Mouse (Mus musculus) B cell, adult 2 months (primary cell): Measurements from ENCODE around the gene Sdccag8.
"Not testable (repeated sequence)": the region's sequence is repeated elsewhere in the genome, so short reads cannot be mapped to it uniquely, and the experiment has no call there.

Experiments used
- DNase-seq, 2 experiments: peaks; one replicate each; pipeline ENCODE4 v3.0.0; 2022

Sdccag8 gene

GRCm38 (mm10) chr1:176879614-176880013 lies 65.2 kb downstream of the Sdccag8 start:
- DNase-seq, result no peak

DNA sequence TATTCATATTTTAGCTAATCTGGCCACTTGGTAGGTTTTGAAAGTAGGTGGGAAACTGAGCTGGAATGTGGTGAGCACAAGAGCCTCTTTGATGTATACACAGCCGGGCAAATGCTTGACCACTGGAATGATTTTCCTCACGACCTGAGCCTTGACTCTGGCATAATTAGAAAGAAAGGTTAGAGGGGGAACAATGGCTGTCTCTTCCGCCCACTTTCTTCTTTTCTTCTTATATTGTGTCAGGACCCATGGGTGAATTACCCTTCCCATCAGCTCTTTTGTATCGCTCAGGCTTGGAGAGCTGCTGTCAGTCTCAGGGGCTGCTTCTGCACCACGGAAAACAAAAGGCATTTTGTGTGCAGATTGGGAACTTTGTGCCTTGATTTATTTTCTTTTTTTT lies 65.6 kb downstream of the Sdccag8 start:
- DNase-seq, result no peak

DNA sequence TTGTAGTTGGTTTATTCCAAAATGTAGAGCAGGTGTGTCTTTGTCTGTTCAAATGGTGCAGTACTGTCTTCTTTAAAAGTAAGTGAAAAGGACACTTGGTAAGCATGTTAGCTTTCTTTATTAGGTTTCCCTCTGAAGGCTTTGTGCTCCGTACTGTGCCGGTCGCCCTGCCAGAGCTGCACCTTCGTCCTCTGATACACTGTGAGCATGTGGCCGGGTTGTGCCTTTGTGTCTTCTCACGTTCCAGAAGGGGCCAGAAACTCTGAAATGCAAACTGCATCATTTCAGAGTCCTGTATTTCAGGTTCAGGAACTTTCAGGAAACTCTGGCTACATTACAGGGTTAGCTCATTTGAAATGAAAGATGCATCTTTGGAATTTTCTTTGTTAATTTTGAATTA lies 66.5 kb downstream of the Sdccag8 start:
- no peak for DNase-seq

DNA sequence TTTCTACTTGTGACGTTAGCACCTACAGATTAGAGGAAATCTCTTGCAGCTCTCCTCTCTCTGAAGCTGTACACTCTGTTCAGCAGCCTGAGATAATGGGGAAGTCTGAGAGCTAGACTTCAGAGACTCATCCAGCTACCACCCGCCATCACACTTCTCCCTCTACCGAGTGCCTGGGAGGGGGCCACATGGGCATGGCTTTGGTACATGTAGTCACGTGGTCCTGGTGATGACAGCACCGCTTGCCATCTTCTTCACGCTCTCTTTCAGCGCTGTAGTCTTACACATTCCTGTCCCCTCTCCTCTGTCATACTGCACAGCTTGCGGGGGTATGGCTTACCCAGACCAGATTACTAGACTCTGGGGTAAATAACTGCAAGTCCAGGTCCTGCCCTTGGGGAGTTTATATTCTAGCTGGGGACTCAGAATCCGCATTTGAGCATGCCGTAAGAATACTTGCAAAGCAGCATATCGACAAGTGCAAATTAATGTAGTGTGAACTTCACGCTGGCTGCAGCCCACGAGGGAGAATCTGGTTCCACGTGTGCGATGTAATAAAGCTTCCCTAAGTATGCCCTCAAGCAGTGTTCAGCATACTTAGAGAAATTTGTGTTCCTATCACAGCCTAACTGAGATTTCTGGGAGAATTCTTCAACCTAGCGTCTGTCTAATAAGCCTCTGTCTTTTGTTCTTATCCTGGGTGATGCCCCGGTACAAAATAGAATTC lies 70.9 kb downstream of the Sdccag8 start:
- DNase-seq, result no peak

DNA sequence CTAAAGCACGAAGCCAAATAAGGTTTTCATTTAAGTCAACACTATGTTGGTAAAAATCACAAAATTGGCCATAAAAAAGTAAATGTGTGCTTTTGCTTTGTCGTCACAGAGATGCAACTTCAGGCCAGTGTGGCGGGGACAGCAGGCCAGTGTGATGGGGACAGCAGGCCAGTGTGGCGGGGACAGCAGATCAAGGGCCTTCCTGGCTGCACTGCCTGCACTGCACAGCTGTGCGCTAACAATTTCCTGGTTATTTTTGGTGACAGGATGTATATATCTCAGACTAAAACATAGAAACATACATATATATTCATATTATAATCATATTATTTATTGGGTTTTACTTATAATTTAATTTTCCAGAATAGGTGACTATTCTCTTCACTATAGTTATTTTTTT lies 71.5 kb downstream of the Sdccag8 start:
- no peak for DNase-seq

DNA sequence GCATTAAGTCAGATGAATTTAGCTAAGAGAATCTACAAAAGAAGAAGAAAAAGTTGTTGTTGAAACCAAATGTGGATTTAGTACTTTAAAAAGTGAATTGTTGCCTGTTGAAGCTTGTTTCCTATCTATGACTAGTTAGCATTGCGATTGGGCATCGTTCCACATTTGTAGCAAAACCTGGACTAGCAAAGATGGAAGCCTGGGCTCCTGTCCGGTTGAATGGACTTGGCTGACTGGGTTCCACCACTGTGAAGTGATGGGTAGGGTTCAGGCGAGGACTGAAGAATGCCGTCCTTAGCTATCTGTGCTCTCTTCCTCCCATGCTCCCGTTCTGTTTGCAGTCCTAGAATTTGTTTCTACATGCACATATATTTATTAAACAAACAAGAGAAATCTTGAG lies 89.3 kb downstream of the Sdccag8 start:
- no peak for DNase-seq

GRCm38 (mm10) chr1:176915946-176916345 lies 101.5 kb downstream of the Sdccag8 start:
- no peak for DNase-seq

- DNase-seq, result no peak
These were observed 105.0 kb downstream of the Sdccag8 start for GRCm38 (mm10) chr1:176919486-176919885.

DNA sequence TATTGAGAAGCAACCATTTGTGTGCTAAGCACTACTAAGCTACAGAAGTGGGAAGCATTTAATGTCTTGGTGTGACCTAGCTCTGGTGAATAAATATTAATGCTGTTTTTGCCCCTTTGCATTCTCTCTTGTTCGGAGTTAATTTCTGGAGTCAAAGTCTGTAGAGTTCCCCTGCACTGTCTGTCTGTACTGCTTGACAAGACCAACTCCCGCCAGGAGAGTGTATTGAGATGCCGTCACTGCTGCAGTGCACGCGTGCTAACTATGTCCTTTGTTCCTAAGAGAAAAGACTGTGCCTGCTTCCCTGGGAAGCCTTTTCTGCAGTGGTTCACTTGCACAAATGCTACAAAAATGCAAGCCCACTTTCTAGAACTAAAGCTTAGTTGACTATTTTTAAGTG lies 108.4 kb downstream of the Sdccag8 start:
- DNase-seq, result no peak

GRCm38 (mm10) chr1:176926009-176926408 lies 111.5 kb downstream of the Sdccag8 start:
- DNase-seq, result no peak

- DNase-seq, result no peak
These were observed 112.9 kb downstream of the Sdccag8 start for GRCm38 (mm10) chr1:176927312-176927711.

DNA sequence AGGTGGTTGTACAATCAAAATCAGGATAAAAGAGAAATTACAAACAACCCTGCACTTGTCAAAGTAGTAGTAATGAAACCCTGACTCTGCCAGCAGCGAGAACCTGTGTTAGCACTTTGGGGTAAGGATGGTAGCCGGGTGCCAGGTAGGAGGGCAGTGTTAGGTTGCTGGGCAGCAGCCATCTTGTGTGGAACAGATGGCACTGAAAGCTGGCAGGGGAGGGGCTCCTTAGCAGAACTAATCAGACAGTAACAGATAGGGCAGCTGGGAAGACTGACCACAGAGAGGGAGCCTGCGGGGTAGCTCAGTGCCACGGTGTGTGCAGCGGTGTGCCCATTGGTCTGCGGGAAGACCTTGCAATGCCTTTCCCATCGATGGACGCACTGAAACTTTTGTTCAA lies 115.2 kb downstream of the Sdccag8 start:
- DNase-seq, result no peak

GRCm38 (mm10) chr1:176930574-176930973 lies 116.1 kb downstream of the Sdccag8 start:
- no peak for DNase-seq

- DNase-seq, result no peak
These were observed 116.6 kb downstream of the Sdccag8 start for GRCm38 (mm10) chr1:176930981-176931500.

GRCm38 (mm10) chr1:176931511-176931910 lies 117.1 kb downstream of the Sdccag8 start:
- no peak for DNase-seq

- no peak for DNase-seq
These were observed 118.0 kb downstream of the Sdccag8 start for GRCm38 (mm10) chr1:176932320-176932950.

GRCm38 (mm10) chr1:176933319-176933718 lies 118.9 kb downstream of the Sdccag8 start:
- no peak for DNase-seq

DNA sequence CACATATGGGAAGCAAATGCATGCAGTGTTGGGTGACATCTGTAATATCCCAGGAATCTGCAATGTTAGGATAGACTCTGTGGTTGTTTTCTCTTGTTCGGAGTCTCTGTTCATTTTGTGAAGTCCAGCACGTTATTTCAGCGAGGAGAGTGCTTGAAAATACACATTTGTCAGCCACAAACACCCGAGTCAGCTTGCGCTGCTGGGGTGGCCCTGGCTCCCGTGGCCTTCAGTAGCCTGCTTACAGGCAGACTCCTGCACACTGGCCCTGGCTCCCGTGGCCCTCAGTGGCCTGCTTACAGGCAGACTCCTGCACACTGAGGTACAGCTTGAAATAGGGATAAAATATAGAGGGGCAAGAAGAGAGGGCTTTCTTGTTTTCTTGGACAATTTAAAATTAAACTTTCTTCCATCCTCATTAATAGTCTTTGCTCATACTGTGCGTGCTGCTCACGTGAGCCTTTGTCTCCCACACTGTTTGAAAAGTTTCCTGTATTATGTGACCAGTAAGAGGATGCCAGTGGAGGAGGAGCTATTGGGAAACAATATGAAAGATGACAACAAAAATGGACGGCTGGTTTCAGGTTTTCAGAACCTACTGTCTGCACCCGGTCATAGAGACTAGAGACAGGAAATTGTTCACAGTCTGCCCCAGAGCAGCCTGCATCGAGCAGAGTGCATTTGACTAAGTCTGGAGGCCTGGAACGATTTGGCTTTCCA lies 119.7 kb downstream of the Sdccag8 start:
- DNase-seq, result no peak

GRCm38 (mm10) chr1:176939901-176940341 lies 125.5 kb downstream of the Sdccag8 start:
- DNase-seq, result no peak

GRCm38 (mm10) chr1:176941286-176941990 lies 127.0 kb downstream of the Sdccag8 start:
- not testable (repeated sequence) for DNase-seq

DNA sequence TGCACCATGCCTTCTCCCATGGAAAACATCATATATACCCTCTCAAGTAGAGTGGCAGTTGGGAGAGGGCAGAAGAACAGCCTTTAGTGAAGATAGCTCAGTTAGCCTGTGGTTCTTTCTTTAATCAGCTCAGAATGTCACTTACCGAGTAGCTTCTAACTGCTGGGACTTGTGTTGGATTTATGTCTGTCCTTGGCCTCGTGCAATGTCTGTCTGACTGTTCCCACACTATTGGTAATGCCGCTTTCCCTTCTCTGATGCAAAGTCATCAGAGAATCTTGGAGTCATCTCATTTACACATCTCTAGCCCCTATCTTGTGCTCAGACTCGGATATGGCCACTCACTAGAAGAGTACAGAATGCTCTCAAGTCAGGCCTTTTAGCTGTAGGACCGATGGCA lies 128.7 kb downstream of the Sdccag8 start:
- no peak for DNase-seq

DNA sequence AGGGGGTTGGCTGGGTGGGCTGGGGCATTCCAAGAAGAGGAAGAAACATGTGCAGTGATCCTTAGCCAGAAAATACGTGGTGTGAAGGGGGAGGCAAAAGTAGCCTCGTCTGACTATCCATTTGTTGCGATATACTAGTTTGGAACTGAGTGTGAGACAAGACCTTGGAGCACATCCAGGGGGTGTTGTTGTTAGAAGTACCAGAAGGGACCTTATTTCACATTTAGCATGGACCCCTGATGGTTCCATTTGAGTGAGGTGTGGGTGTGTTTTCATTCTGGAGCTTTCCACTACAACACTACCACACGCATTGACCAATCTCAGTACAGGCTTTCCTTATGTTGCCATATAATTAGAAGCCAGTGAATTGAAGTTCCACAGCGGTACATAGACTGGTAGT lies 129.5 kb downstream of the Sdccag8 start:
- no peak for DNase-seq
